Mouse (Mus musculus): Measurements from ENCODE around the gene Tmem117. TPM values are rescaled to one million over a fixed set of nuclear protein-coding genes. Genes with fewer than 3 reads are reported as not detected.

Tmem117 gene
- total and polyA plus RNA-seq, 2 experiments from 2014 or later = 11.6 to 13.8 TPM

DNA sequence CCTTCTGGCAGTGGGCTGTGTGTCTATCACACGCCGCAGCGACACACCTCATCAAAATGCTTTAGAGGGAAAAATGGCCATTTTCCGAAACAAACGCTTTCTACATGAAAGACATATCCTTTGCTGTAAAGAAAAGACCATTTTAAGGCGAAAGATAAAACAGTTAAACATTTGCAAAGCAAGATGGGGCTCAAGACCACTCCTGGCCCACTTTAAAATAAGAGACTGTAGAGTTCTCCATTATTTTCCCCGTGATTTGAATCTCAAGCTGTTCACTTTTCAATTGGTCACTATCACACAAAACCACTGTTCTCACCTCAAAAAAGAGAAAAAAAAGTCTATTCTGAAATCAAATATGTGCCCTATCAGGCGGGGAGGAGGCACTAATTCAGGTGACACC, 38.9 kb upstream of the Tmem117 start:
- no peaks in the 10 kb centered on the region for H3K4me1 ChIP-seq (ENCODE audit: insufficient read depth)
- peak overlapping the region; percentile 75 for H3K9ac ChIP-seq
- no peak for TF ChIP-seq CTCF (IDR thresholded peaks at IDR 0.05; ENCODE audit: low read depth)
- H3K4me3 ChIP-seq (ENCODE audit: low read depth, low read length) = peak overlapping the region; percentile 95
- DNase-seq (no peak), ATAC-seq (peak; percentile 4)
- no peaks in the 10 kb centered on the region for H3K9me3 ChIP-seq (ENCODE audit: low read length)
- peak overlapping the region; percentile 54 for H3K4me2 ChIP-seq (ENCODE audit: low read depth)
- H3K27ac ChIP-seq (ENCODE audit: low read depth, low read length) = peak overlapping the region; percentile 59
- H3K27me3 ChIP-seq (ENCODE audit: insufficient read depth, low read length) = no peaks in the 10 kb centered on the region; the same call in 1 of the 2 replicates
- 0 out of 2 replicates have a peak, but pooled peaks cover 4% of the 10 kb centered on the region for H3K36me3 ChIP-seq (ENCODE audit: insufficient read depth)
- 9% methylated on average over 8 of the region's 8 CpGs for WGBS

DNA sequence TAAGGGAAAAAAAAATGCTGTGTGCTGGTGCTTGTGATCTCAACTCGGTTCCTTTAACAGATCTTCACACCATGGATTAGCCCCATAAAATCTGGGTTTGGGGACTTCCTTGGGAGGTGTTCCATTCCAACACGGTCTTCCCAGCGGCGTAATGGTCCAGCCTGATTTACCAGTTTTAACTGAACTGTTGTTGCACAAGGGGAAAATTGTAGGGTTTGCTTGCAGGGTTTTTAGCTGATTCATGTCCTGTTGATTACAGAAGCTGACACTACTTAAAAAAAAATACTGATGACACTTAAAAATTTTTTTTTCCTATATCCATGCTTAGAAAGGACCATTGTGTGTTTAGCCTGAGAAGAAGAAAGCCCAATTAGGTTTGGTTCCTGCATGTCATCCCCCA, 37.7 kb upstream of the Tmem117 start:
- no peak for ATAC-seq
- no peak for DNase-seq
- no peak overlapping the region for H3K27ac ChIP-seq (ENCODE audit: low read depth, low read length)
- H3K9ac ChIP-seq = no peak overlapping the region
- no peaks in the 10 kb centered on the region for H3K9me3 ChIP-seq (ENCODE audit: low read length)
- H3K4me3 ChIP-seq (ENCODE audit: low read depth, low read length) = no peak overlapping the region
- H3K4me1 ChIP-seq (ENCODE audit: insufficient read depth) = no peaks in the 10 kb centered on the region
- 84% methylated on average over 4 of the region's 4 CpGs for WGBS
- no peak overlapping the region for H3K4me2 ChIP-seq (ENCODE audit: low read depth)
- H3K27me3 ChIP-seq (ENCODE audit: insufficient read depth, low read length) = no peaks in the 10 kb centered on the region; the same call in 1 of the 2 replicates
- no peaks in the 10 kb centered on the region for H3K36me3 ChIP-seq (ENCODE audit: insufficient read depth)
- TF ChIP-seq CTCF (IDR thresholded peaks at IDR 0.05; ENCODE audit: low read depth) = no peak

DNA sequence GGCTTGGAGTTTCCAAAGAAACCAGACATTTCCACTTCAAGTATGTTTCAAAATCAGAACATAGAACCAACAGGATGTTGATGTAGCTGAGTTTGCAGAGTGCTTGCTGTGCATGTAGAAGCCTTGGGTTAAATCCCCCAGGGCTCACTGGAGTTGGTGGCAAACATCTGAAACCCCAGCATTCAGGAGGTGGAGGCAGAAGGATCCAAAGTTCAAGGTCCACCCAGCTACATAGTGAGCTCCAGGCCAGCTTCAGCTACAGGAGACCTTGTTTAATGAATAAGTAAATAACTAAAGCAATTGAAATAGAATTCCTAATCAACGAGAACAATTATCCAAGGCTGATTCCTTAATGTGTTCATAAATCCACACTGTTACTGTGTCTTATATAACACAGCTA, 35.4 kb upstream of the Tmem117 start:
- Histone ChIP-seq H3K27ac (ENCODE audit: low read depth, low read length) (no peak overlapping the region), H3K36me3 (ENCODE audit: insufficient read depth) (no peaks in the 10 kb centered on the region), H3K27me3 (ENCODE audit: insufficient read depth, low read length) (no peaks in the 10 kb centered on the region; the same call in 1 of the 2 replicates), H3K4me2 (ENCODE audit: low read depth) (no peak overlapping the region), H3K9ac (no peak overlapping the region), H3K9me3 (ENCODE audit: low read length) (no peaks in the 10 kb centered on the region), H3K4me1 (ENCODE audit: insufficient read depth) (no peaks in the 10 kb centered on the region), H3K4me3 (ENCODE audit: low read depth, low read length) (no peak overlapping the region)
- 80% methylated on average over 1 of the region's 1 CpGs for WGBS
- TF ChIP-seq CTCF (IDR thresholded peaks at IDR 0.05; ENCODE audit: low read depth) = no peak
- no peak for ATAC-seq
- DNase-seq = no peak

DNA sequence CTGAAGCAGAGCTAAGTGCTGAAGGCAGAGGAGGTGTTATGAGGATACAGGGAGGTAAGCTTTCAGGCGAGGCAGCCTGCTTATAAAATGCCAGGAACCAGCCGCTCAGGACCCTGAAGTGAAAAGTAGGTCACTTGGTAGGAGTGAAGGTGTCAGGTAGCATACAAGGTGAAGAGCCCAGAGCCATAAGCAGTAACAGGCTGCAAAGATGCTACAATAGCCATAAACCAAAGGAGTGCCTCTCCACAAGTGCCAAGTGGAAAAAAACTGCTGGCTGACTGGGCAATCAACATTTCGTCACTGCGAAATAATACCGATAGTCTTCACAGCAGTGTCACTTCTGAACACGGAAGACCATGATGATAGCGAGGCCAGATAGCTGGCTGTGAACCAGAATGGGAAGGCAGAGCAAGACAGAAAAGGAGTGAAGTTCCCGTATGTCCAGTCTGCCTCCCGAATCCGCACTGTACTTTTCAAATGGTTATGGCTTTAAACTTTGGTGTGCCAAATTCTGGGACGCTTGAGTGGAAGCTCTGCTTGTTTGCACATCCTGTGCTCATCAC, 28.8 kb upstream of the Tmem117 start:
- H3K4me2 ChIP-seq (ENCODE audit: low read depth) = no peak overlapping the region
- H3K27ac ChIP-seq (ENCODE audit: low read depth, low read length) = no peak overlapping the region
- H3K4me3 ChIP-seq (ENCODE audit: low read depth, low read length) = no peak overlapping the region
- no peaks in the 10 kb centered on the region for H3K9me3 ChIP-seq (ENCODE audit: low read length)
- ATAC-seq (no peak), DNase-seq (no peak)
- WGBS = 82% methylated on average over 11 of the region's 11 CpGs
- H3K27me3 ChIP-seq (ENCODE audit: insufficient read depth, low read length) = no peaks in the 10 kb centered on the region
- H3K4me1 ChIP-seq (ENCODE audit: insufficient read depth) = no peaks in the 10 kb centered on the region
- H3K9ac ChIP-seq = no peak overlapping the region
- TF ChIP-seq CTCF (IDR thresholded peaks at IDR 0.05; ENCODE audit: low read depth) = no peak
- no peaks in the 10 kb centered on the region for H3K36me3 ChIP-seq (ENCODE audit: insufficient read depth)

- H3K9me3 ChIP-seq (ENCODE audit: low read length) = no peaks in the 10 kb centered on the region
- peak overlapping the region; percentile 50; the same call in 1 of the 2 replicates for H3K27ac ChIP-seq (ENCODE audit: low read depth, low read length)
- ATAC-seq (no peak), DNase-seq (peak; percentile 32)
- no peaks in the 10 kb centered on the region for H3K4me1 ChIP-seq (ENCODE audit: insufficient read depth)
- H3K4me2 ChIP-seq (ENCODE audit: low read depth) = no peak overlapping the region
- WGBS = 22% methylated on average over 3 of the region's 3 CpGs
- no peak overlapping the region for H3K9ac ChIP-seq
- no peaks in the 10 kb centered on the region for H3K27me3 ChIP-seq (ENCODE audit: insufficient read depth, low read length)
- H3K36me3 ChIP-seq (ENCODE audit: insufficient read depth) = no peaks in the 10 kb centered on the region
- no peak overlapping the region for H3K4me3 ChIP-seq (ENCODE audit: low read depth, low read length)
- TF ChIP-seq CTCF (IDR thresholded peaks at IDR 0.05; ENCODE audit: low read depth) = peak; percentile 52; the same call in 1 of the 2 replicates
Observed at GRCm38 (mm10) chr15:94601339-94601738, 27.7 kb upstream of the Tmem117 start.

GRCm38 (mm10) chr15:94602441-94602840, 26.6 kb upstream of the Tmem117 start:
- Histone ChIP-seq H3K27me3 (ENCODE audit: insufficient read depth, low read length) (no peaks in the 10 kb centered on the region), H3K36me3 (ENCODE audit: insufficient read depth) (no peaks in the 10 kb centered on the region), H3K4me3 (ENCODE audit: low read depth, low read length) (no peak overlapping the region), H3K9ac (no peak overlapping the region), H3K4me2 (ENCODE audit: low read depth) (no peak overlapping the region), H3K9me3 (ENCODE audit: low read length) (no peaks in the 10 kb centered on the region), H3K27ac (ENCODE audit: low read depth, low read length) (0 out of 2 replicates have a peak overlapping the region, but pooled peaks have one; percentile 29), H3K4me1 (ENCODE audit: insufficient read depth) (no peaks in the 10 kb centered on the region)
- DNase-seq = no peak
- no peak for TF ChIP-seq CTCF (IDR thresholded peaks at IDR 0.05; ENCODE audit: low read depth)
- peak; percentile 56; the same call in 1 of the 2 replicates for ATAC-seq
- 56% methylated on average over 3 of the region's 3 CpGs for WGBS

DNA sequence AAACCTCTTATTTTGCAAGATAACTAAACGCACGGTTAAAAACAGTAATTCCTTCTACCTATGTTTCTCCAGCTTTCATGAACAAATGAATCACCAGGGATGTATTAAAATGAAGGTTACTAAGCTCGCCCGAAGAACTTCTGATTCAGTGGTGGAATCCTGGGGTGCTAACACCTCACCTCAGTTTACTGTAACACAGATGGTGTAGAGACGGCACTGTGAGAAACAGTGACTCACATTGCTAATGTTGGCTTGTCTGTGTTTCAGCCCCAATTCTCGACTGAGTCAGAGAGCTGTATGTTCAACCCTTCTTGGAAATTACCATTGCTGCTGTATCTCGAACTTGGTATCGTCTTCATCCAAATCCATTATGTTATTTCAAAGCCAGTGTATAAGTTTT, 21.3 kb upstream of the Tmem117 start:
- H3K36me3 ChIP-seq (ENCODE audit: insufficient read depth) = no peaks in the 10 kb centered on the region
- no peak overlapping the region for H3K4me3 ChIP-seq (ENCODE audit: low read depth, low read length)
- WGBS = 89% methylated on average over 8 of the region's 8 CpGs
- no peak overlapping the region for H3K9ac ChIP-seq
- H3K4me2 ChIP-seq (ENCODE audit: low read depth) = no peak overlapping the region
- no peaks in the 10 kb centered on the region for H3K9me3 ChIP-seq (ENCODE audit: low read length)
- no peak overlapping the region for H3K27ac ChIP-seq (ENCODE audit: low read depth, low read length)
- ATAC-seq = no peak
- no peak for DNase-seq
- no peaks in the 10 kb centered on the region for H3K4me1 ChIP-seq (ENCODE audit: insufficient read depth)
- H3K27me3 ChIP-seq (ENCODE audit: insufficient read depth, low read length) = no peaks in the 10 kb centered on the region
- no peak for TF ChIP-seq CTCF (IDR thresholded peaks at IDR 0.05; ENCODE audit: low read depth)

All from forebrain, postnatal 0 days (tissue).